Mouse (Mus musculus): Measurements from ENCODE around the gene Nupr1. TPM values are rescaled to one million over a fixed set of nuclear protein-coding genes. Genes with fewer than 3 reads are reported as not detected.

The Nupr1 gene
- polyA plus RNA-seq, 1 experiment: 0.35 TPM

DNA sequence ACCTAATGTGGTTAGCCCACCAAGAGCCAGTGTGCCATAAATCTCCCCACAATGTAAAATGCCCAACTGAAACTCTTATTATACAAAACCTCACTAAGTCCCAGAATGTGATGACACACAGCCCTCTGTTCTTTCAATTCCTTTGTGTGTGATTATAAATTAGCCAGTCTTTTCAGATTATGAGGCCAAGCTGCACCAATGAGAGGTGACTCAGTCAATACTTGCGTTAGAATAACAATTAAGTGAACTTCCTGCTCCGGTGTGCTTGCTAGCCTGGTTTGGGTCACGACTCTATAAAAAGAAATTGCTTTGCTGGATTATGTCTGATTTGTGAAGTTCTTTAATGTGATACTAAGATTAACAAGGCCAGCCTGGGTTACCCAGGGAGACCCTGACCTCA lies 746 bp downstream of the Nupr1 start:
- no peaks in the 10 kb centered on the region for H3K36me3 ChIP-seq (ENCODE audit: control insufficient read depth)
- H3K4me1 ChIP-seq (ENCODE audit: control insufficient read depth): peaks cover 14% of the 10 kb centered on the region
- no peaks in the 10 kb centered on the region for H3K9me3 ChIP-seq (ENCODE audit: control insufficient read depth, low read length)
- H3K27me3 ChIP-seq (ENCODE audit: control insufficient read depth): no peaks in the 10 kb centered on the region
- H3K4me3 ChIP-seq (replicated peaks): no peak overlapping the region
- TF ChIP-seq TAL1 (IDR thresholded peaks at IDR 0.05; ENCODE audit: low read length) (no peak), GATA1 (IDR thresholded peaks at IDR 0.05; ENCODE audit: low read length) (no peak)

- no peaks in the 10 kb centered on the region for H3K36me3 ChIP-seq (ENCODE audit: control insufficient read depth)
- no peak overlapping the region for H3K4me3 ChIP-seq (replicated peaks)
- TF ChIP-seq GATA1 (IDR thresholded peaks at IDR 0.05; ENCODE audit: low read length) (no peak), TAL1 (IDR thresholded peaks at IDR 0.05; ENCODE audit: low read length) (no peak)
- peaks cover 30% of the 10 kb centered on the region for H3K4me1 ChIP-seq (ENCODE audit: control insufficient read depth)
- H3K27me3 ChIP-seq (ENCODE audit: control insufficient read depth): no peaks in the 10 kb centered on the region
- H3K9me3 ChIP-seq (ENCODE audit: control insufficient read depth, low read length): no peaks in the 10 kb centered on the region
These were observed 2.5 kb downstream of the Nupr1 start for GRCm38 (mm10) chr7:126628111-126628510.

DNA sequence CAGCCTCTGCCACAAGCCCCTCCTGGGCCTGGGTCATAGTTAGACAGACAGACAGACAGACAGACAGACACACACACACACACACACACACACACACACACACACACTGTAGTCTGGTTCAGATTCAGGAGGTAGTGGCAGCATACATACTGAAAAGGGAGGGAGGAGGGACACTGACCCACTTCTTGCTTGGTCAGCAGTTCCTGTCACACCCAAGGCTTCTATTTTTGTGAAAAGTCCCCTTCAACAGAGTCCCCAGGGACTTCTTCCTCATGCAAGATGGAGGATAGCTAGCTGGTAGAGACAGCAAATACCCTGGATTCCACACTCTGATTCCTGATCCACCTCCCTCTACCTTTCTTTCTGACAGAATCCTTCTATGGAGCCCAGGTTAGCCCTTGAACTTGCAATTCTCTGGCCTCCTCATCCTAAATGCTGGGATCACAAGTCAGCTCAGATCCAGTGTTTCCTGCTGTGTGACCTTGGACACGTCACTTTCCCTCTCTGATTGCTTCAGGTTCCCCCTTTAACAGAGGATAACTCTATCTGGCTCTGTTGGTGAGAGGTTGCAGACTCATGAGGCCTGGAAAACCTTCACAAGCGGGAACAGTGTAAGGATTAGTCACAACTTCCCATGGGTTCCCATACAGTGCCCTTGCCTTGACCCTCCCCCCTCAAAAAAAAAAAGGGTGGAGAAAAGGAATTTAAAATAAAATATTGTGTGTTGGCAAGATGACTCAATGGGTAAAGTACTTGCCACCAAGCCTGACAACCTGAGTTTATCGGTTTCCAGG lies 4.7 kb downstream of the Nupr1 start:
- no peaks in the 10 kb centered on the region for H3K36me3 ChIP-seq (ENCODE audit: control insufficient read depth)
- no peak overlapping the region for H3K4me3 ChIP-seq (replicated peaks)
- no peaks in the 10 kb centered on the region for H3K27me3 ChIP-seq (ENCODE audit: control insufficient read depth)
- peaks cover 47% of the 10 kb centered on the region for H3K4me1 ChIP-seq (ENCODE audit: control insufficient read depth)
- TF ChIP-seq TAL1 (IDR thresholded peaks at IDR 0.05; ENCODE audit: low read length): no peak
- TF ChIP-seq GATA1 (IDR thresholded peaks at IDR 0.05; ENCODE audit: low read length): no peak
- H3K9me3 ChIP-seq (ENCODE audit: control insufficient read depth, low read length): no peaks in the 10 kb centered on the region

DNA sequence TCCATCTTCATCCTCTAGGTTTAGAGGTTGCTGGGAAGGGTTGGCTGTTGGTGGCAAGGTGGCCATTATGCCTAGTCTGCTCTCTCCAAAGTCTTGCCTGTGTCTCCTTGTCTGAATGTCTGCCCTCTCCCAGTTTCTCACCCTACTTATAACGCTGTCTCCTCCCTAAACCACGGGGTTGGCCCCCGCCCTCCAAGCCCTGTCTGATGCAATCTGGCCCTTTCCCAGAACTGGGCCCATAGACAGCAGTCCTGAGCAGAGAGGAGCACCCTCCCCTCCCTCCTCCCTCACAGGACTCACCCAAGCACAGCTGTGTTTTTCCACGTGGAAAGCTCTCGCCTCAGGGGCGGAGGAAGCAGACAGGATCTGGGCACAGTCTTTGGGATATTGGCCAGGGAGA lies 5.3 kb downstream of the Nupr1 start:
- Histone ChIP-seq H3K4me3 (replicated peaks) (peak overlapping the region; percentile 7), H3K9me3 (ENCODE audit: control insufficient read depth, low read length) (no peaks in the 10 kb centered on the region), H3K4me1 (ENCODE audit: control insufficient read depth) (peaks cover 47% of the 10 kb centered on the region), H3K27me3 (ENCODE audit: control insufficient read depth) (no peaks in the 10 kb centered on the region), H3K36me3 (ENCODE audit: control insufficient read depth) (no peaks in the 10 kb centered on the region)
- TF ChIP-seq TAL1 (IDR thresholded peaks at IDR 0.05; ENCODE audit: low read length) (no peak), GATA1 (IDR thresholded peaks at IDR 0.05; ENCODE audit: low read length) (no peak)

- no peaks in the 10 kb centered on the region for H3K27me3 ChIP-seq (ENCODE audit: control insufficient read depth)
These were observed 5.9 kb downstream of the Nupr1 start for GRCm38 (mm10) chr7:126624774-126625173.

GRCm38 (mm10) chr7:126623381-126623780 lies 7.3 kb downstream of the Nupr1 start:
- H3K4me3 ChIP-seq (replicated peaks): no peak overlapping the region

More at GRCm38 (mm10) chr7:126624774-126625173, 5.9 kb downstream of the Nupr1 start:
- H3K4me3 ChIP-seq (replicated peaks): no peak overlapping the region
- H3K36me3 ChIP-seq (ENCODE audit: control insufficient read depth): no peaks in the 10 kb centered on the region
- H3K4me1 ChIP-seq (ENCODE audit: control insufficient read depth): peaks cover 47% of the 10 kb centered on the region
- no peaks in the 10 kb centered on the region for H3K9me3 ChIP-seq (ENCODE audit: control insufficient read depth, low read length)
- no peak for TF ChIP-seq TAL1 (IDR thresholded peaks at IDR 0.05; ENCODE audit: low read length)
- TF ChIP-seq GATA1 (IDR thresholded peaks at IDR 0.05; ENCODE audit: low read length): no peak

DNA sequence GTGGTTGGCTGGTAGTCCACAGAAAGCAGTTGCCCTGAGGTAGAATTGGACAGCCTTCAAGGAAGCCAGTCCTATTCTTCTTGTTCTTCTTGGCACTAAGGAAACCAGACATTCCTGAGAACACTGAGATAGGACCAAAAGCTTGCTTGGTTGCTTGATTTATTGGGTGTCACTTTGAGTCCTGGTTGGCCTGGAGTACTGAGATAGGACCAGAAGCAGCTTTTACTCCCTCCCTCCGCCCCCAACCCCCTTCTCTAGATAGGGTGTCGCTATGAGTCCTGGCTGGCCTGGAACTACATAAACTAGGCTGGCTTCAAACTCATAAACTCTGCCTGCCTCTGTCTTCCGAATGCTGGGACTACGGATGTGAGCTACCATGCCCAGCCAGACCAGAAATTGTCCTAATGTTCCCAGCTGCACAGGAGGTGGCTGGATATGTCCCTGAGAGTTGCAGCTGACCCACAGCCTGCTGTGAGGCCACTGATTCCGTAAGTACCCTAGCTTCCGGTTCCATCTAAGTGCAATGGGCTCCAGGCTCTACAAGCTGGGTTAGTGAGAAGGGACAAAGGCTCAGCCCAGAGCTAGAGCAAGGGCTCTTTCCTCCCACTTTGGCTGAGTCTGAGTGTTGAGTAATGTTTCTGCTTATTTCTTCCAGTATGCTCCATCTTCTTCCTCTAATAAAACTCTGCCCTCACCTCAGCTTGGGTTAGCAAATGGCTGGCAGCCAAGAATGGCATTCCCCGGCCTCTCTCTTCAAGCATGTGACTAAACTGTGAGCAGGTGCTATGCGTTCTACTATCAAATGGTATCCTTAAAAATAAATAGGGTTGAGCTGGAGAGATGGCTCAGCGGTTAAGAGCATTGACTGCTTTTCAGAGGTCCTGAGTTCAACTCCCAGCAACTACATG lies 9.0 kb downstream of the Nupr1 start:
- Histone ChIP-seq H3K27me3 (ENCODE audit: control insufficient read depth) (no peaks in the 10 kb centered on the region), H3K9me3 (ENCODE audit: control insufficient read depth, low read length) (no peaks in the 10 kb centered on the region), H3K4me3 (replicated peaks) (no peak overlapping the region), H3K36me3 (ENCODE audit: control insufficient read depth) (no peaks in the 10 kb centered on the region), H3K4me1 (ENCODE audit: control insufficient read depth) (peaks cover 47% of the 10 kb centered on the region)
- TF ChIP-seq TAL1 (IDR thresholded peaks at IDR 0.05; ENCODE audit: low read length) (no peak), GATA1 (IDR thresholded peaks at IDR 0.05; ENCODE audit: low read length) (no peak)

More at GRCm38 (mm10) chr7:126623381-126623780, 7.3 kb downstream of the Nupr1 start:
- H3K27me3 ChIP-seq (ENCODE audit: control insufficient read depth): no peaks in the 10 kb centered on the region
- no peaks in the 10 kb centered on the region for H3K36me3 ChIP-seq (ENCODE audit: control insufficient read depth)
- no peaks in the 10 kb centered on the region for H3K9me3 ChIP-seq (ENCODE audit: control insufficient read depth, low read length)
- TF ChIP-seq TAL1 (IDR thresholded peaks at IDR 0.05; ENCODE audit: low read length) (no peak), GATA1 (IDR thresholded peaks at IDR 0.05; ENCODE audit: low read length) (no peak)
- H3K4me1 ChIP-seq (ENCODE audit: control insufficient read depth): peaks cover 47% of the 10 kb centered on the region

DNA sequence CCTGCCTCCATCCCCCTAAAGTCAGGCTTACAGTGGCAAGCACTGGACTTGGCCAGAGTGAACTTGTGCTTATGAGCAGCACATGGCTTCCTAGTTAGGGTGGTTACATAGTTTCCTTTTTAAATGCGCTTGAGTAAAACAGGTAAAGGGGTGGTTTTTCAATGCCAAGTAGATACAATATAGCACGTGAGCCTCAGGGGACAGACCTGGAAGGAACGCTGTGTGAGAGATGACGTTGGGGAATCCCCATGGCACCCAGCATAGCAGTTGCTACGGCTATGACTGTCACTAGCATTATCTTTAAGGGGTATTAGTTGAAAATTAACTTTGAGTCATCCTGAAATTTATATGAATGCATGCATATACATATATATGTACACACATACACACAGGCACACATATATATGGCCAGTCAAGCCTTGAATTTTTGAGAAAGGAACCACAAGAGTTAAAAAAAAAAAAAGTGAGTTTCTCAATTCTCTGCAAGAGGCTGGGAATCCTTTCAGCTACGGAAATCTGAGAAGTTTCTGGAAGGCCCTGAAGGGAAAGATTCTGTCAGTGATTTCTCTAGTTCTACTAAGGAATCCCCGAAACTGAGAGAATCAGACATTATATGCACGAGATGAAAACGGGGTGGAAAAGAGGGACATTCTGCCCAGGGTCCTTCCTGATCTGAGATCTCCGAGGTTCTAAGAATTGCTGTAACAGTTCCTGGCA lies 10.9 kb downstream of the Nupr1 start:
- peaks cover 32% of the 10 kb centered on the region for H3K4me1 ChIP-seq (ENCODE audit: control insufficient read depth)
- H3K27me3 ChIP-seq (ENCODE audit: control insufficient read depth): no peaks in the 10 kb centered on the region
- H3K36me3 ChIP-seq (ENCODE audit: control insufficient read depth): no peaks in the 10 kb centered on the region
- no peak overlapping the region for H3K4me3 ChIP-seq (replicated peaks)
- no peak for TF ChIP-seq TAL1 (IDR thresholded peaks at IDR 0.05; ENCODE audit: low read length)
- TF ChIP-seq GATA1 (IDR thresholded peaks at IDR 0.05; ENCODE audit: low read length): no peak
- no peaks in the 10 kb centered on the region for H3K9me3 ChIP-seq (ENCODE audit: control insufficient read depth, low read length)

All from erythroblast, embryonic 14.5 days (primary cell).